In genomic region chr14:36537402-36537801, GRCm38 (mm10) we compare ENCODE assay signal across 18 mouse cellular contexts.
"Had no signal": no experiment of that assay in that cellular context is flagged by ENCODE, and none has a peak within 500 bp of the region (broad histone marks: within the 10 kb centered on the region; RNA-seq: fewer than 3 reads in every experiment).

No protein-coding gene starts in this region.

- H3K27me3 ChIP-seq: liver, embryonic 15.5 days; lung, embryonic 15.5 days; megakaryocyte, embryonic 14.5 days; midbrain, embryonic 13.5 days; midbrain, embryonic 15.5 days; neural tube, embryonic 12.5 days; stomach, embryonic 15.5 days had no signal

- DNase-seq: liver, postnatal 0 days; lung, adult 2 months; lung, postnatal 14 days; lung, postnatal 36 days; thymus, adult 18-20 months; thymus, postnatal 25 days; thymus, postnatal 4 days had no signal

- H3K4me2 ChIP-seq: liver, embryonic 15.5 days; lung, embryonic 15.5 days; midbrain, embryonic 11.5 days; midbrain, embryonic 13.5 days; midbrain, embryonic 15.5 days; neural tube, embryonic 12.5 days; stomach, embryonic 15.5 days had no signal

- H3K4me3 ChIP-seq: liver, embryonic 15.5 days; lung, embryonic 15.5 days; megakaryocyte, embryonic 14.5 days; midbrain, embryonic 13.5 days; midbrain, embryonic 15.5 days; neural tube, embryonic 12.5 days; stomach, embryonic 15.5 days had no signal

- H3K9ac ChIP-seq: liver, embryonic 15.5 days; liver, postnatal 0 days; lung, embryonic 15.5 days; midbrain, embryonic 13.5 days; midbrain, embryonic 15.5 days; neural tube, embryonic 12.5 days; stomach, embryonic 15.5 days had no signal

- H3K9me3 ChIP-seq: liver, embryonic 15.5 days; lung, embryonic 15.5 days; megakaryocyte, embryonic 14.5 days; midbrain, embryonic 13.5 days; midbrain, embryonic 15.5 days; neural tube, embryonic 12.5 days; stomach, embryonic 15.5 days had no signal

- ATAC-seq: liver, postnatal 0 days; lung, postnatal 0 days; midbrain, embryonic 13.5 days; midbrain, embryonic 15.5 days had no signal

- H3K36me3 ChIP-seq: liver, embryonic 15.5 days; lung, embryonic 15.5 days; midbrain, embryonic 13.5 days; midbrain, embryonic 15.5 days; neural tube, embryonic 12.5 days; stomach, embryonic 15.5 days had no signal

- H3K27ac ChIP-seq: liver, embryonic 15.5 days; lung, embryonic 15.5 days; macrophage; midbrain, embryonic 13.5 days; midbrain, embryonic 15.5 days; neural tube, embryonic 12.5 days; stomach, embryonic 15.5 days; stomach, postnatal 0 days had no signal

- H3K4me1 ChIP-seq: liver, embryonic 15.5 days; lung, embryonic 15.5 days; megakaryocyte, embryonic 14.5 days; midbrain, embryonic 13.5 days; midbrain, embryonic 15.5 days; neural tube, embryonic 12.5 days; stomach, embryonic 15.5 days had no signal
